Mouse (Mus musculus) spleen, adult 2 months (tissue): ENCODE results near the gene Gm20843. TPM values are rescaled to one million over a fixed set of nuclear protein-coding genes. Genes with fewer than 3 reads are reported as not detected.
"Not testable (repeated sequence)": the region's sequence is repeated elsewhere in the genome, so short reads cannot be mapped to it uniquely, and the experiment has no call there.

ENCODE experiments used
- DNase-seq, 2 experiments: peaks; one replicate each; pipeline versions ENCODE4 v3.0.0 to v3.0.0-alpha.2; 2012 to 2021; ENCODE audit warnings: low spot score in 2 of 2, low read depth in 1 of 2
- H3K27ac ChIP-seq: fragments of 200-500 bp; 2 replicates; pipeline ENCODE4 v1.5.1; 2012; ENCODE audit warnings: low read length, inconsistent platforms; ENCODE audit not compliant: insufficient read depth
- H3K27me3 ChIP-seq: fragments of 200-500 bp; 2 replicates; pipeline ENCODE4 v1.6.1; 2012; ENCODE audit warnings: mild to moderate bottlenecking, moderate library complexity, low read length, inconsistent platforms; ENCODE audit not compliant: control insufficient read depth, insufficient read depth
- H3K36me3 ChIP-seq: fragments of 200-500 bp; 2 replicates; pipeline ENCODE4 v1.6.1; 2012; ENCODE audit warnings: mild to moderate bottlenecking, low read length, inconsistent platforms; ENCODE audit not compliant: control insufficient read depth, insufficient read depth
- H3K4me1 ChIP-seq: fragments of 200-500 bp; 2 replicates; pipeline ENCODE4 v1.6.1; 2011; ENCODE audit warnings: inconsistent platforms; ENCODE audit not compliant: control insufficient read depth, insufficient read depth, insufficient read length
- H3K4me3 ChIP-seq: fragments of 200-500 bp; 2 replicates; pipeline ENCODE4 v1.5.1; 2011; ENCODE audit warnings: mild to moderate bottlenecking, inconsistent platforms; ENCODE audit not compliant: insufficient read depth, insufficient read length; ENCODE audit errors: extremely low read depth
- WGBS: fragments of 180-500 bp; shearing (Covaris S2); methylation state at CpG from one replicate; pipeline ENCODE4 v1.1.7; 2018; 5-methylcytosine and 5-hydroxymethylcytosine counted together
- polyA plus RNA-seq: library from polyadenylated mRNA; depleted of rRNA; stranded (reverse); fragments of >200 nt; gene quantifications from 2 replicates; pipeline ENCODE4 v1.2.3, GENCODE M21; 2012; rRNA removed

The Gm20843 gene
- not detected in 2 replicates for polyA plus RNA-seq

- not testable (repeated sequence) for H3K36me3 ChIP-seq, H3K27me3 ChIP-seq, H3K4me3 ChIP-seq, H3K27ac ChIP-seq, DNase-seq, H3K4me1 ChIP-seq
- no CpG with 5 or more reads among the region's 6 CpGs for WGBS
These were observed at the start of gene Gm20843 for GRCm38 (mm10) chrY:72247018-72247417. Gene Gm20843, minus strand, starts transcription at chrY:72247118.
